Mouse (Mus musculus) urinary bladder, postnatal 36 days (tissue): ENCODE data around the gene Hace1.
"Not testable (repeated sequence)": the region's sequence is repeated elsewhere in the genome, so short reads cannot be mapped to it uniquely, and the experiment has no call there.

Experiments used
- DNase-seq, 2 experiments: peaks; one replicate each; pipeline ENCODE4 v3.0.0; 2022; ENCODE audit warnings: low spot score in 2 of 2, mixed read lengths in 1 of 2

Hace1 gene

DNA sequence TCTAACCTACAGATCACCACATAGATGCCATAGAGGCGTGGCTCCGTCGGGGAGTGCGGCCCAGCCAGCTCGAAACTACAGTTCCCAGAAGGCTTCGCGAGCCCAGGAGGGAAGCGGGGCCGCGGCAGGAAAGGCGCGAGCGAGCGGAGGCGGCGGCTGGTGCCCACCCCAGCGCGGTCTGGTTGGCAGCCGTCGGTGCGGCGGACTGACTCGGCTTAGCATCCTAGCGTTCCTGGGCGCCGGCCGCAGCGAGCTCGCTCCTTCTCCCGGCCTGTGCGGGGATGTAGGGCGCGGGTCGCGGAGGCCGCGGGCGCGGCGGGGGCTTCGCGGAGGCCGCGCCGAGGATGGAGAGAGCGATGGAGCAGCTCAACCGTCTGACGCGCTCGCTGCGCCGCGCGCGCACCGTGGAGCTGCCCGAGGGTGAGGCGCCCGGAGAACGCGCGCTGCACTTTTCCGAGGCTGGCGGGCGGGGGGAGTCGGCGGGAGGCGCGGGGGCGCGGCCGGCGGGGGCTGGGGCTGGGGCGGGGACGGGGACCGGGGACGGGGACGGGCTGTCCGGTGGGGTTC, at the start of gene Hace1:
Gene Hace1, plus strand, starts transcription at position 99 of the 567 bp plus-strand sequence.
- peak; percentile 77 to 78 for DNase-seq

DNA sequence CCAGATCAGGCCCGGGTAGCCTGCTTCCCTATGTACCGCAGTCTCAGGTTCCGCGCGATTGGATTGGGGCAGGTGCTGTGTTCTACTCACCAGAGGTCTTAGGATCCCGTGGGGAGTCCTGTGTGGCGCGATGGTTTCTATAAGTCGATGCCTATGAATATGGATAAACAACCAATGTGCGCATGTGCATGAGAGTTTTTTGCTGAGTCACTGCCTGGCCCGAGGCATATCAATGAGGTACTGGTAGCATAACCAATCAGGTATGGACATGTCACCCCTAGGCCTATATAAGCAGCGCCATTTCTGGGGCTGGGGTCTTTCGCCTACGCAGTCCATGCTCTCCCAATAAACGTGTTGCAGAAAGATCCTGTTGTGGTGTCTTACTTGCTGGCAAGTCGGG, 40.3 kb upstream of the Hace1 start:
- DNase-seq, result not testable (repeated sequence)

GRCm38 (mm10) chr10:45542726-45543125, 34.9 kb upstream of the Hace1 start:
- no peak for DNase-seq

GRCm38 (mm10) chr10:45546799-45547198, 30.8 kb upstream of the Hace1 start:
- peak; percentile 2 to 22 for DNase-seq

- DNase-seq, result peak; percentile 28 to 37
Observed at GRCm38 (mm10) chr10:45578298-45578821, 731 bp downstream of the Hace1 start.

- no peak for DNase-seq
Observed at GRCm38 (mm10) chr10:45583310-45583709, 5.7 kb downstream of the Hace1 start.

DNA sequence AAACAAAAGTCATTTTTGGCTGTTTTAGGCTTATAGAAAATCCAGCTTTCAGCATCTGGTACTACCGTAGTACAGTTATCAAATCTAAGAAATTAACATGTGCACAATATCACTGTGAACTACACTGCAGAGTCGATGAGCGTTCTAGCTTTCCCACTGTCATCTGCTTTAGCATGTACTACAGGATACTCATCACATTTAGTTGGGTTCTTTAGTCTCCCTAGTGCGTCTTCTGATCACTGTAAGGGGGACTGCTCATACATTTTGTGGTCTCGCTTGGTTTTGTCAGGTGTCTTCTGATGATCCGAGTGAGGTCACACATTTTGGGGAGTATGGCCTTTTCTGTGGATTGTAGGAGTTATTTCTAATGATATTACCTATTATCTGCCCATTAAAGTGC, 6.2 kb downstream of the Hace1 start:
- no peak for DNase-seq

- DNase-seq, result no peak
Observed at GRCm38 (mm10) chr10:45584311-45585102, 6.9 kb downstream of the Hace1 start.

GRCm38 (mm10) chr10:45605853-45606252, 28.2 kb downstream of the Hace1 start:
- no peak for DNase-seq

GRCm38 (mm10) chr10:45610727-45611126, 33.1 kb downstream of the Hace1 start:
- DNase-seq, result no peak

GRCm38 (mm10) chr10:45616012-45616411, 38.4 kb downstream of the Hace1 start:
- no peak for DNase-seq

DNA sequence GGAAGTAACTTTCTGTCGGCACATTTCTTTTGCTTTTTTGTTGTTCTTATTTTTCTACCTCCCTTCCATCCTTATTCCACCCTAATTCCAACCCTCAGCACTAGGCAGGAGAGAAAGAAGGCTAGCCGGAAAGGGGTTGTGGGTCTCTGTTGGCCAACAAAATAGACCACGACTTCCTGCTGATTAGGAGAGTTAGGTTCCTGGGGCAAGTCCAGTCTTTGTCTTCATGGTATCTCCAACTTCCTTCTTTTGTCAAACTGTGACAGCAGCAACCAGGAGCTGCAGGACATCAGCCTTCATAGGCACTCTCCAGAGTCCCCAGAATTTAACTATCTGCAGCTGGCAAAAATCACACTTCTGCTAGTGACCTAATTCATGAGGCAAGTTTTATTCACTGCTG, 41.4 kb downstream of the Hace1 start:
- no peak for DNase-seq

DNA sequence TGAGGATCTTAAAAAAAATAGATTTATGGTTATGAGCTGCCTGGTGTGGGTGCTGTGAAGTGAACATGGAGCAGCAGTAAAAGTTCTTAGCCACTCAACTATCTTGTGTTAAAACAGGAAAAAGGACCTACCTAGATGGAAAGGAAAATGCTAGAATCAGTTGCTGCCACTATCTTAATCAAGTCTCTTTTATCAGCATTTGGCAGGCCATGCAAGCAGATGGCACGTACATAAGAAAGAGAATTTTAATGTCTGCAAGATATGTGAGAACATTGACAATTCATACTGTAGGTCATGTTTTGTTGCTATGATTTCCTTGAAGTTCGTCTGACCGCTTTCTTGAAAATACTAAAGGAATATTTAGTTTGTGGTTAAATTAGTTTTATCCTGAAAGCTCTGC, 54.4 kb downstream of the Hace1 start:
- no peak for DNase-seq

DNA sequence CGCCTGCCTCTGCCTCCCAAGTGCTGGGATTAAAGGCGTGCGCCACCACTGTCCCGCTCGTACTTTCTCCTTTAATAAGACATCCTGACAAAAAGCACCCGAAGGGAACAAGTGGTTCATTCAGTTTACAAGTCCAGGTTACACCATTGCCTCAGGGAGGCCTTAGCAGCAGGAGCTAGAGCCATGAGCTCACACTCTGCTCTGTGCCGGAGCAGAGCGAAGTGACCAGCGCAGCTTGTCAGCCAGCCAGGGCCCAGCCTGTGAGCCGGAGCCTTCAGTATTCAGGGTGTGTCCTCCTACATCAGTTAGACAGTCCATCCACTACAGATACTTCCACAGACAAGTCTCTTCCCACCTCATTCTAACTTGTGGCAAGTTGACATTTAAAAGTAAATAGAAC, 55.0 kb downstream of the Hace1 start:
- DNase-seq, result no peak

DNA sequence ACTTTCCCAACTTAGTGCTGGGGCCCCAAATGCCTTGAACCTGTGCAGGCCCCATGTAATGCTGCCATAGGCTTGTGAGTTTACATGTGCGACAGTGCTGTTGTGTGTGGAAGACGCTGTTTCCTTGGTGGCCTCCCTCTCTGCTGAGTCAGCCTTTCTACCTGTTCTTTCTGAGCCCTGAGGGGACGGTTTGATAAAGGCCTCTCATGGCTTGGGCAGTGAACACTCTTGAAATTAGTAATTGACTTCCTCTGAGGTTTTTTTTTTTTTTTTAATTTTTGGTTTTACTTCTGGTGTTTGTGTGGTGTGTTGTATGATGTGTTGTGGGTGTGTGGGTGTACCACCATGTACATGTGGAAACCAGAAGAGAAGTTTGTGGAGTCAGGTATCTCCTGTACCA, 57.6 kb downstream of the Hace1 start:
- DNase-seq, result no peak

DNA sequence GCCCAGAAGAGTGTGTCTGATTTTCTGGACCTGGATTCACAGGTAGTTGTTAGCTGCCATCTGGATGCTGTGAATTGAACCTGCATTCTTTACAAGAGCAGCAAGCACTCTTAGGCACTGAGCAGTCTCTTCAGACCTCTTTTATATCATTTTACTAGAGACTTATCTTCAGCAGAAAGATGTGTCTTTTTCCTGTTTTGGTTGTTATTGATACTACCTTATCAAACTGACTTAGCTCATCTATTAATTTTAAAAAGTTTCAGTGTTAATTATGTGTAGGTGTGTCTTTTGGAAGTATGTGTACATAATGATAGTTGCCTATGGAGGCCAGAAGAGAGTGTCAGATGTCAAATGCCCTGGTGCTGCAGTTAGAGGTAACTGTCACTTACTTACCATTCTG, 62.1 kb downstream of the Hace1 start:
- DNase-seq, result no peak

GRCm38 (mm10) chr10:45654026-45654425, 76.4 kb downstream of the Hace1 start:
- DNase-seq, result no peak

DNA sequence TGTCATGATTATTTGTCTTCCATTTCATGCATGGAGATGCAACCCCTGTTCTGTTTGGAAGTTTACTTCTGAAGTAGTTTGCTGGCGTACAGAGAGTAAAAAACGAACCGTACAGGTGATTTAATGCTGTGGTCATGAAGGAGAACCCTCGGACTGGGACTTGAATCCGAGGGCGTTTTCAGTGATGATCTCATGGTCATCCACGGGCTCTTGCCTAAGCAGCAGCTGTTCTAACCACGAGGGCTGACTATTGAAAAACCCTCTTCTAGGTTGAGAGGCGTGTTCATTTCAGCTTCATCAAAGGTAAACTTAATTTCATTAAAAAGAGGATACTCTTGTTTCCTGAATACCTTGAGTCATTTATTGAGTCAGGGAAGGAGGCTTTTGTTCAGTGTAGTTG, 84.4 kb downstream of the Hace1 start:
- DNase-seq, result no peak

DNA sequence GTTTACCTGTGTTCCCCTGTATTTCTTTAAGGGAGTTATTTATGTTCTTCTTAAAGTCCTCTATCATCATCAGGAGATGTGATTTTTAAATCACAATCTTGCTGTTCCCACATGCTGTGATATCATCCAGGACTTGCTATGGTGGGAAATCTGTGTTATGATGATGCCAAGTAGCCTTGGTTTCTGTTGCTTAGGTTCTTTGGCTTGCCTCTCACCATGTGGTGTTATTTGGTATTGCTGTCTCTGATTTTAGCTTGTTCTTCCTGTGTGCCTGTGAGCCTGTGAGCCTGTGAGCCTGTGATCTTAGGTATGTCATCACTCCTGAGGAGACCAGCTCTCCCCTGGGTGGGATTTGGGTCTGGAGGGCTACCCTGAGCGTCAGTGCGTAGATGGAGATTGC, 90.6 kb downstream of the Hace1 start:
- no peak for DNase-seq

DNA sequence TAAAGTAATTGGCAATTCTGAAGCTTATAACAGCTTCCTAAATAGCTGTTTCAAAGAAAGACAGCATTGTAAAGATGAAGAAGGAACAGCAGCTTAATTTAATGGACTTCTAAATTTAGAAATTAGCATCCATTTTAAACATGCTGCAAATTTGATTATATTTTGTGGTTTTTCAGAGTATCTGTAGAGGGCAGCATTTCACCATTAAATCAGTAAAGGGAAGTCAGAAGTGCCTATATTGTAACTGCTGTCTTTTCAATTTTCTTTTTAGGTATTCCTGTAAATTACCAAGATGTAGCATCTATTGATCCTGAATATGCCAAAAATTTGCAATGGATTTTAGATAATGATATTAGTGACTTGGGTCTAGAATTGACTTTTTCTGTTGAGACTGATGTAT, 99.2 kb downstream of the Hace1 start:
- no peak for DNase-seq

DNA sequence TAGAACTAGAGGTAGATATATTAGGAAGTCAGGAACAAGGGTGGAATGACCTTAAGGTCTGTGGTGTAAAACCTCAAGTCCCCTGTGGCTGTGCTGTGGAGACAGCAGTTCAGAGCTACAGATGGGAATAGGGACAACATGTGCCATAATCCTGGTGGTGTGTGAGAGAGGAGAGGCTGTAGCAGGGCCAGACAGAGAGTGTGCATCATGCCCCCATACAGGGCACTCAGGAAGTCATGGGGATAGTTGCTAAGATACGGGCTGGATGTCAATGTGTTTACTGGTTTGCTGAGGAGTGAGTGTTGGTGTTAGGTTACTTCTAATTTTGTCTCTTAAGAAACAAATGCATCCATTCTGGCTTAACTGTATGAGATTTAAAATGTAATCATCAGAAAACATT, 108.6 kb downstream of the Hace1 start:
- DNase-seq, result no peak

GRCm38 (mm10) chr10:45694931-45695330, 117.3 kb downstream of the Hace1 start:
- DNase-seq, result no peak

- DNase-seq, result no peak
Observed at GRCm38 (mm10) chr10:45695522-45695921, 117.9 kb downstream of the Hace1 start.
